Mouse (Mus musculus): Measurements from ENCODE around the gene Rxfp1. TPM values are rescaled to one million over a fixed set of nuclear protein-coding genes. Genes with fewer than 3 reads are reported as not detected.
"Not testable (repeated sequence)": the region's sequence is repeated elsewhere in the genome, so short reads cannot be mapped to it uniquely, and the experiment has no call there.

The Rxfp1 gene
- polyA plus RNA-seq, 1 experiment from 2014 or later = 0.29 TPM

- Histone ChIP-seq H3K27me3 (replicated peaks; ENCODE audit: control insufficient read depth, insufficient read depth, low read length) (no peaks in the 10 kb centered on the region), H3K9me3 (ENCODE audit: control insufficient read depth, low read length) (no peaks in the 10 kb centered on the region), H3K4me3 (ENCODE audit: low read depth, low read length) (no peak overlapping the region), H3K9ac (ENCODE audit: low read depth, low read length) (no peak overlapping the region), H3K27ac (ENCODE audit: low read depth, low read length) (no peak overlapping the region), H3K4me2 (no peak overlapping the region), H3K4me1 (replicated peaks; ENCODE audit: control insufficient read depth, insufficient read depth, low read length) (no peaks in the 10 kb centered on the region), H3K36me3 (ENCODE audit: control insufficient read depth, insufficient read depth, low read length) (no peaks in the 10 kb centered on the region)
- no peak for ATAC-seq (replicated peaks; ENCODE audit: low FRiP score)
- WGBS = 71% methylated on average over 1 of the region's 1 CpGs
- no peak for DNase-seq (ENCODE audit: low spot score)
Observed at GRCm38 (mm10) chr3:79738451-79738850, 771 bp upstream of the Rxfp1 start.

GRCm38 (mm10) chr3:79726506-79727075 is 11.1 kb downstream of the Rxfp1 start:
- H3K27ac ChIP-seq (ENCODE audit: low read depth, low read length) = no peak overlapping the region
- H3K4me1 ChIP-seq (replicated peaks; ENCODE audit: control insufficient read depth, insufficient read depth, low read length) = no peaks in the 10 kb centered on the region
- H3K27me3 ChIP-seq (replicated peaks; ENCODE audit: control insufficient read depth, insufficient read depth, low read length) = no peaks in the 10 kb centered on the region
- no peak overlapping the region for H3K4me2 ChIP-seq
- H3K9me3 ChIP-seq (ENCODE audit: control insufficient read depth, low read length) = no peaks in the 10 kb centered on the region
- H3K36me3 ChIP-seq (ENCODE audit: control insufficient read depth, insufficient read depth, low read length) = no peaks in the 10 kb centered on the region
- 85% methylated on average over 14 of the region's 14 CpGs for WGBS
- H3K4me3 ChIP-seq (ENCODE audit: low read depth, low read length) = no peak overlapping the region
- DNase-seq (ENCODE audit: low spot score) (no peak), ATAC-seq (replicated peaks; ENCODE audit: low FRiP score) (no peak)
- no peak overlapping the region for H3K9ac ChIP-seq (ENCODE audit: low read depth, low read length)

GRCm38 (mm10) chr3:79720756-79721484 is 16.8 kb downstream of the Rxfp1 start:
- H3K4me2 ChIP-seq = peak overlapping the region; percentile 35
- H3K4me1 ChIP-seq (replicated peaks; ENCODE audit: control insufficient read depth, insufficient read depth, low read length) = no peaks in the 10 kb centered on the region
- no peaks in the 10 kb centered on the region for H3K27me3 ChIP-seq (replicated peaks; ENCODE audit: control insufficient read depth, insufficient read depth, low read length)
- H3K27ac ChIP-seq (ENCODE audit: low read depth, low read length) = no peak overlapping the region; the same call in 1 of the 2 replicates
- no peak overlapping the region for H3K4me3 ChIP-seq (ENCODE audit: low read depth, low read length)
- 73% methylated on average over 4 of the region's 4 CpGs for WGBS
- H3K36me3 ChIP-seq (ENCODE audit: control insufficient read depth, insufficient read depth, low read length) = no peaks in the 10 kb centered on the region
- DNase-seq (ENCODE audit: low spot score) (no peak), ATAC-seq (replicated peaks; ENCODE audit: low FRiP score) (peak; percentile 90)
- no peaks in the 10 kb centered on the region for H3K9me3 ChIP-seq (ENCODE audit: control insufficient read depth, low read length)
- no peak overlapping the region for H3K9ac ChIP-seq (ENCODE audit: low read depth, low read length)

- no peak overlapping the region for H3K4me2 ChIP-seq
- no peak for ATAC-seq (replicated peaks; ENCODE audit: low FRiP score)
Observed at GRCm38 (mm10) chr3:79706436-79706835, 31.2 kb downstream of the Rxfp1 start.

GRCm38 (mm10) chr3:79703135-79703534 is 34.5 kb downstream of the Rxfp1 start:
- DNase-seq (ENCODE audit: low spot score) (no peak), ATAC-seq (replicated peaks; ENCODE audit: low FRiP score) (no peak)
- Histone ChIP-seq H3K4me1 (replicated peaks; ENCODE audit: control insufficient read depth, insufficient read depth, low read length) (no peaks in the 10 kb centered on the region), H3K36me3 (ENCODE audit: control insufficient read depth, insufficient read depth, low read length) (no peaks in the 10 kb centered on the region), H3K27ac (ENCODE audit: low read depth, low read length) (no peak overlapping the region), H3K4me2 (no peak overlapping the region), H3K4me3 (ENCODE audit: low read depth, low read length) (no peak overlapping the region), H3K9me3 (ENCODE audit: control insufficient read depth, low read length) (no peaks in the 10 kb centered on the region), H3K9ac (ENCODE audit: low read depth, low read length) (no peak overlapping the region), H3K27me3 (replicated peaks; ENCODE audit: control insufficient read depth, insufficient read depth, low read length) (no peaks in the 10 kb centered on the region)
- WGBS = 70% methylated on average over 4 of the region's 4 CpGs

More at GRCm38 (mm10) chr3:79706436-79706835, 31.2 kb downstream of the Rxfp1 start:
- no peak overlapping the region for H3K27ac ChIP-seq (ENCODE audit: low read depth, low read length)
- H3K4me1 ChIP-seq (replicated peaks; ENCODE audit: control insufficient read depth, insufficient read depth, low read length) = no peaks in the 10 kb centered on the region
- no peak overlapping the region for H3K4me3 ChIP-seq (ENCODE audit: low read depth, low read length)
- H3K9me3 ChIP-seq (ENCODE audit: control insufficient read depth, low read length) = 0 out of 2 replicates have a peak, but pooled peaks cover under 1% of the 10 kb centered on the region
- no peak overlapping the region for H3K9ac ChIP-seq (ENCODE audit: low read depth, low read length)
- H3K36me3 ChIP-seq (ENCODE audit: control insufficient read depth, insufficient read depth, low read length) = no peaks in the 10 kb centered on the region
- 90% methylated on average over 8 of the region's 8 CpGs for WGBS
- no peaks in the 10 kb centered on the region for H3K27me3 ChIP-seq (replicated peaks; ENCODE audit: control insufficient read depth, insufficient read depth, low read length)
- DNase-seq (ENCODE audit: low spot score) = no peak

GRCm38 (mm10) chr3:79691957-79692356 is 45.7 kb downstream of the Rxfp1 start:
- H3K4me2 ChIP-seq = no peak overlapping the region
- H3K27me3 ChIP-seq (replicated peaks; ENCODE audit: control insufficient read depth, insufficient read depth, low read length) = no peaks in the 10 kb centered on the region
- no peaks in the 10 kb centered on the region for H3K9me3 ChIP-seq (ENCODE audit: control insufficient read depth, low read length)
- ATAC-seq (replicated peaks; ENCODE audit: low FRiP score) (no peak), DNase-seq (ENCODE audit: low spot score) (no peak)
- H3K4me1 ChIP-seq (replicated peaks; ENCODE audit: control insufficient read depth, insufficient read depth, low read length) = no peaks in the 10 kb centered on the region
- no peak overlapping the region for H3K4me3 ChIP-seq (ENCODE audit: low read depth, low read length)
- H3K9ac ChIP-seq (ENCODE audit: low read depth, low read length) = no peak overlapping the region
- 78% methylated on average over 2 of the region's 2 CpGs for WGBS
- no peaks in the 10 kb centered on the region for H3K36me3 ChIP-seq (ENCODE audit: control insufficient read depth, insufficient read depth, low read length)
- no peak overlapping the region for H3K27ac ChIP-seq (ENCODE audit: low read depth, low read length)

- H3K4me1 ChIP-seq (replicated peaks; ENCODE audit: control insufficient read depth, insufficient read depth, low read length) = no peaks in the 10 kb centered on the region
- H3K9ac ChIP-seq (ENCODE audit: low read depth, low read length) = no peak overlapping the region
- H3K27me3 ChIP-seq (replicated peaks; ENCODE audit: control insufficient read depth, insufficient read depth, low read length) = no peaks in the 10 kb centered on the region
- H3K27ac ChIP-seq (ENCODE audit: low read depth, low read length) = no peak overlapping the region
- no peak overlapping the region for H3K4me2 ChIP-seq
- H3K9me3 ChIP-seq (ENCODE audit: control insufficient read depth, low read length) = no peaks in the 10 kb centered on the region
- H3K36me3 ChIP-seq (ENCODE audit: control insufficient read depth, insufficient read depth, low read length) = no peaks in the 10 kb centered on the region
- 72% methylated on average over 9 of the region's 9 CpGs for WGBS
- H3K4me3 ChIP-seq (ENCODE audit: low read depth, low read length) = no peak overlapping the region
- DNase-seq (ENCODE audit: low spot score) (no peak), ATAC-seq (replicated peaks; ENCODE audit: low FRiP score) (no peak)
Observed at GRCm38 (mm10) chr3:79690111-79690651, 47.5 kb downstream of the Rxfp1 start.

- H3K36me3 ChIP-seq (ENCODE audit: control insufficient read depth, insufficient read depth, low read length); H3K4me1 ChIP-seq (replicated peaks; ENCODE audit: control insufficient read depth, insufficient read depth, low read length); H3K27me3 ChIP-seq (replicated peaks; ENCODE audit: control insufficient read depth, insufficient read depth, low read length); H3K9me3 ChIP-seq (ENCODE audit: control insufficient read depth, low read length); H3K4me2 ChIP-seq; H3K27ac ChIP-seq (ENCODE audit: low read depth, low read length); H3K4me3 ChIP-seq (ENCODE audit: low read depth, low read length); DNase-seq (ENCODE audit: low spot score); ATAC-seq (replicated peaks; ENCODE audit: low FRiP score); H3K9ac ChIP-seq (ENCODE audit: low read depth, low read length): not testable (repeated sequence)
- WGBS = 70% methylated on average over 4 of the region's 4 CpGs
Observed at GRCm38 (mm10) chr3:79688101-79688500, 49.6 kb downstream of the Rxfp1 start.

- no peak overlapping the region for H3K9ac ChIP-seq (ENCODE audit: low read depth, low read length)
- no peaks in the 10 kb centered on the region for H3K9me3 ChIP-seq (ENCODE audit: control insufficient read depth, low read length)
- no peak for DNase-seq (ENCODE audit: low spot score)
- no peak overlapping the region for H3K27ac ChIP-seq (ENCODE audit: low read depth, low read length)
- H3K4me3 ChIP-seq (ENCODE audit: low read depth, low read length) = no peak overlapping the region
- H3K27me3 ChIP-seq (replicated peaks; ENCODE audit: control insufficient read depth, insufficient read depth, low read length) = no peaks in the 10 kb centered on the region
- no peak for ATAC-seq (replicated peaks; ENCODE audit: low FRiP score)
- H3K4me1 ChIP-seq (replicated peaks; ENCODE audit: control insufficient read depth, insufficient read depth, low read length) = no peaks in the 10 kb centered on the region
- no peak overlapping the region for H3K4me2 ChIP-seq
- H3K36me3 ChIP-seq (ENCODE audit: control insufficient read depth, insufficient read depth, low read length) = no peaks in the 10 kb centered on the region
- 71% methylated on average over 8 of the region's 8 CpGs for WGBS
Observed at GRCm38 (mm10) chr3:79683529-79683928, 54.2 kb downstream of the Rxfp1 start.

Data from liver, embryonic 11.5 days (tissue).